Mouse (Mus musculus): ENCODE results near the gene Tmc5. TPM values are rescaled to one million over a fixed set of nuclear protein-coding genes. Genes with fewer than 3 reads are reported as not detected.

Gene Tmc5
- total RNA-seq, 2 experiments from 2014 or later: 0.89 to 1.2 TPM

DNA sequence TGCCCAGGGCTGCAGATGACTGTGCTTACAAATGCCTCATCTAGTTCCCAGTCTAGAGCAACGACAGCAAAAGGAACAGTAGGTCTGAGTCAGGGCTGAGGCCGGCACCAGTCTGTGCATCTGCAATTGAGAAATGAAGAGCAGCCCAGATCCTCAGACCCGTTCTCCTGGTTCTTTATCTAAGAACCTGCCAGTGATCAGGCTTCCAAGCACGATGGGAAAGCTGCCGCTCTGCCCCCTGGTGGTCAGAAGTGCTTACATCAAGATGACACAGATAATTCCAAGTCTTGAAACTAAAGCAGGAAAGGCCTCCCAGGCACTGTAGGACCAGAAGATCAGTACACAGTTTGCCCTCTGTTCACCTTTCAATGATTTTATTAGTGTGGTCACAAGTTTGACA is 91.1 kb downstream of the Tmc5 start:
- intact Hi-C loops (cut with DNase I): loop anchor here (5.0 kb wide), 1 partner anchor 381 kb away; no protein-coding TSS in a partner anchor
- DNase-seq: peak; percentile 67 to 84

DNA sequence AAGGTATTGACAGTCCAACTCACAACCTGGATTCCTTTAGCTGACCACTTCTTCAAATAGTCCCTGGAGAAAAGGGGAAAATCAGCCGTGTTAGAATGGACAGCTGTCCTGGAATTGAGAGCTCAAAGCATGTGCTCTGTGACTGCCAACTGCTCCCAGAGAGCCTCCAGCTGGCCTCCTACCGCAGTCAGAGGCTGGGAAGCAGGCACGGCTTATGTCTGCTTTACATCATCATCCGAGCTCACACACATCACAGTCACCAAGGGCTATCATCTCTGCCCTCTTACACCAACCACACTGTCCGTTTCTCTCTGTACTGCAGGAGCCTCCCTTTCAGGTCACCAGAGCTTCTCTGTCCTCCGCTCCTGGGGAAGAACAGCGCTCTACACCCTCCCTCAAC is 92.0 kb downstream of the Tmc5 start:
- DNase-seq: no peak
- intact Hi-C loops (cut with DNase I): loop anchor here (1.0 to 5.0 kb wide), 3 partner anchors 94 to 382 kb away; partner anchors contain the start of gene Syt17

DNA sequence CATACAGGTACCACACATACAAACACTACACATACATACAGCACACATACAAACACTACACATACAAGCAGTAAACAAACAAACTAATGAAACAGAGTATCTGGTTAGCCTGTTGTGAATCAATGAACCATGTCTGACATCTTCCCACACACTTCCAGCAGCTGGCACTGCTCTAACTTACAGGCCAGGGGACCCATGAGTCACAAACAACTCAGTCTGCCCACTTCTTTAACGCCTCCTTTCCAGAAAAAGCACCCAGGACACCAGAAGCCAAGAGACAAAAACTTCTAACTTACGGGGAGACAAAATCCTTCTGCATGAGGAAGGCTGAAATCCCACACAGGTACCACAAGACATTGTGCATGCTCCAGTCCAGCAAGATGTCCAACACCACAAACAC is 94.2 kb downstream of the Tmc5 start:
- no peak for DNase-seq
- intact Hi-C loops (cut with DNase I): no loop called here

DNA sequence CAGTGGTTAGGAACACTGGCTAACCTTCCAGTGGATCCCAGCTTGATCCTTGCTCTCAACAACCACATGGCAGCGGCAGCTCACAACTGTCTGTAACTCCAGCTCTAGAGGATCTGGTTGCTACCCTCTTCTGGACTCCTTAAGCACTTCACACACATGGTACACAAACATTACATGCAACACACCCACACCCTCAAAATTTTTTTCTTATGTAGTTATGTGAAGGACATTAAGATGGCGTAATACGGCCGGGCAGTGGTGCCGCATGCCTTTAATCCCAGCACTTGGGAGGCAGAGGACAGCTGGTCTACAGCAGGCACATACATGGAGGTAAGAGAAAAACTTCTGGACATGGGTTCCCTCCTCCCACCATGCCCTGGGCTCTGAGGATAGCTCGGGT is 99.0 kb downstream of the Tmc5 start:
- intact Hi-C loops (cut with DNase I): no loop called here

DNA sequence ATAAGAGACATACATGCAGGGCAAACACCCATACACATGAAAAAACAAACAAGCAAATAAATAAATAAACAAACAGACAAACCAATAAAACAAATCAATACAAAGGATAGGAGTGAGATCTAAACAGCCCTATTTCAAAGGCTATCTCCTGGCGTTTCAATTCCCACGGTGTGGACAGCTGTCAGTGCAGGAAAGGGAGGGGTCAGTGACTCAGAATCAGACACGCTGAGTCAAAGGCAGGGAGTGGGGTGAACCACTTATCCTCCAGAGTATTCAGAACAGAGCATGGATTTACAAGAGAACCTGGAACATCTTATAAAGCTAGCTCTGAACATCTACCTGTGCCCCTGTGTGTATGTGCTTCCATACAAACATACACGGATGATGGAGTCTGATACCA is 100.1 kb downstream of the Tmc5 start:
- DNase-seq: no peak
- intact Hi-C loops (cut with DNase I): no loop called here

More for the DNA sequence above, 99.0 kb downstream of the Tmc5 start:
- DNase-seq: no peak

DNA sequence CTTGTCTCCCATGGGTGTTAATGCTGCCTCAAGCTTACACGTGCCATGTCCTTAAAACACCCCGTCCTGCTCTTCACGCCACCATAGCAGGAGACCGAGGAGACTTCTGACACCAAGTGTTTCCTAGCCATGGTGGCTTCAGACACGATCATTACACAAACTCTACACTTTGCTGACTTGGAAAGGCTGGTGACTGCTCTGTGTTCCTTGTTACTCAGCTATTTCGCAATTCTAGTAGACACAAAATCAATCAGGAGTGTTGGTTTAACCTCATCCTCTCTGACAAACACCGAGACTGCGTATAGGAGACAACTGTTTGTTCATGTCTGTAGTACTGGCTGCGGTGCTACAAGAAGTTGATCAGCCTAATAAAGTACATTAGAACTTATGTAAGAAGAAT is 101.8 kb downstream of the Tmc5 start:
- intact Hi-C loops (cut with DNase I): no loop called here
- DNase-seq: no peak

DNA sequence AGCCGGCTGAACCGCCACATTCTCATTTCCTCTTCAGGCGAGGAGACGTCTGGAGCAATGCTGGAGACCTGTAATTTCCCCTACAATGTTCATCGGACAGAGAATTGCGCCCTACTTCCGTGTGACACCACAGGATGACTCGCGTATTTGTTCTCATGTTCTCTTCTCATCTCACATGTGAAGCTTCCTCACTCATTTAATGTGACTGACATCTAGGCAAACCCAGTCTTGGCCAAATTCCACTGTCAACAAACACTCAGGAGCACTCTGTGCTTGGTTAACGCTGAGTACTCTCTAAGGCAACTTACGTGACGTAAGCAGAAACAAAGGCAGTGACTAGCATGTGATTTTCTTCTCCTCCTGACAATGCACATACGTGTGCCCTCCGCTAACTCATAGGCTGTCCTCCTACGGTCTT is 106.1 kb downstream of the Tmc5 start:
- intact Hi-C loops (cut with DNase I): no loop called here
- no peak for DNase-seq

DNA sequence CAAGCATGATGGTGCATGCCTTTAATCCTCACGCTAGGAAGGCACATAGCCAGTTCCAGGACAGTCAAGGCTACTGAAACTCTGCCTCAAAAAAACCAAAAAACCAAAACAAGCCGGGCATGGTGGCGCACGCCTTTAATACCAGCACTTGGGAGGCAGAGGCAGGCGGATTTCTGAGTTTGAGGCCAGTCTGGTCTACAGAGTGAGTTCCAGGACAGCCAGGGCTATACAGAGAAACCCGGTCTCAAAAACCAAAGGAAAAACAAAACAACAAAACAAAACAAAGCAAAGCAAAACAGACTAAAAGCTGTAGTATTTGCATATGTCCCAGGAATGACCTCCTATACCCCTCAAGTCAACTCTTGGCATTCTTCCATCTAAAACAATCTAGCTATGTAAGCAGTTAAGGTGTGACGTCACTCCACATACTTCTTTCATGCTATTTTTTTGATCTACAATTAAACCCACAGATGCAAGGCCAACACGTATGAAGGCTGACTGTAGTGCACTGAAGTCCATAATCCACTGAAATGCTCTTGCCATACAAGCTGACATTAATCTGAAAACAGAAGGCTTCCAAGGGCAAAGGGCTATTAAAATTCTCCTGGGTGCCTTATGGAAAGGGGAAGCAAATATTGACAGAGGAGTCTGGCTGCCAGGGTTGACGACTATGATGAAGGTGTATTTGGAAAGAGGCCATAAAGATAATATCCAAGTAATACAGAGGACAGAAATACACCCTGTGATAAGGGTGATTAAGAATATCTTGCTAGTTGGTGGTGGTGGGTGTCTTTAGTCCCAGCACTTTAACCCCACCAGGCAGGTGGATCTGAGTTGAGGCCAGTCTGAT is 107.1 kb downstream of the Tmc5 start:
- no peak for DNase-seq
- intact Hi-C loops (cut with DNase I): no loop called here

DNA sequence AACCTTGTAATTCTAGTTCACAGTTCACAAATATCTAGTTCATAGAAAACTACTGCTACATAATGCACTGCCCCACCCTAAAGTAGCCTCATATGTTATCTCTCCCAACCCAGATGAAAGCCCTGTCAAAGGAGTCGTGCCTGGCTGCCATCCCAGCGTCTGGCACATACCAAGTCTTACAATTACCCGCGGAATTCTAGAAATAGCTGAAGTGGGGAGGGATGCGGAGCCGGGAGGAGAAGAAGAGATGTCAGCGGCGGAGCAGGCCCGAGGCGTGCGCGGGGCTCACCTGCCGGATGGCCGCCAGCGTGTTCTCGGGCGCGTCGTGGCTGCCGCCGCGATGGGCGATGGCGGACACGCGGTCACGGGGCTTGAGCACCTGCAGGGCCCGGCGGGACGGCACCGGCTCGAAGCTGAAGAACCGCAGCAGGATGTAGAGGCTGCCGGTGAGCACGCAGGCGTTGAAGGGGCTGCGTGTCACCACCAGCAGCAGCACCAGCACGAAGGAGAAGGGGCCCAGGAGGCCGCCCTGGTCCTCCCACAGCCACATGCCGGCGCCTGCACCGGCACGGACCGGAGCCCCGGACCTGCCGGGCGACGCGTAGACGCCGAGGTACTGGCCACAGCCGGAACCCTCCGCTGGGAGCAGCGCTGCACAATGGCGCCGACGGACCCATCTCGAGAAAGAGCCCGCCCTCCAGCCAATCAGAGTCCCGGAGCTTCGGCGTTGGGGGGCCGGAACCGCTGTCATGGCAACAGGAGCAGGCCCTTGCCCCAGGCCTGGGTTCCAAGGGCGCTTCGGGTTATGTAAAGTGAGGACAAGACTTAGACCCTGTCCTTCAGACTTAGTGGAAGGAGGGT is 108.2 kb downstream of the Tmc5 start, which contains the start of gene Gde1:
TSS of gene Gde1 (minus strand) at position 678 of the 861 bp plus-strand sequence.
- intact Hi-C loops (cut with DNase I): no loop called here
- peak; percentile 92 to 93 for DNase-seq

DNA sequence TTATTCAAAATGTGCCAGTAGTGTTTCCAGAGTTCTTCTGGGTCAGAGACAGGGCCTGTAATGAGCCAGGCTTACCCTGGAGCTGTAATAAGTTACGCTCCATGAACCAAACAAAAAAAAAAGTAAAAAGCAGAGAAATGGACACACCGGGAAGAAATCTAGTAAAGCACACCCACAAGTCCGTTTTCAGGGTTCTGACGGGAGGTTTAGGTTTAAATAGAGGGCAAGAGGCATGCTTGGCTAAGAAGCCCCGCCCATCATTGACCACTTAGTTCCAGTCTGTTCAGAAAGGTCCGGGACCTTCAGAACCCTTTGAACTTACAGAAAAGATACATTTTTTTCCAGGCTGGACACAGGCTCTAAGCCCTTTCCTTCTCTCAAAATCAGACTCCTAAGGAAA is 109.0 kb downstream of the Tmc5 start:
- intact Hi-C loops (cut with DNase I): no loop called here
- no peak for DNase-seq

DNA sequence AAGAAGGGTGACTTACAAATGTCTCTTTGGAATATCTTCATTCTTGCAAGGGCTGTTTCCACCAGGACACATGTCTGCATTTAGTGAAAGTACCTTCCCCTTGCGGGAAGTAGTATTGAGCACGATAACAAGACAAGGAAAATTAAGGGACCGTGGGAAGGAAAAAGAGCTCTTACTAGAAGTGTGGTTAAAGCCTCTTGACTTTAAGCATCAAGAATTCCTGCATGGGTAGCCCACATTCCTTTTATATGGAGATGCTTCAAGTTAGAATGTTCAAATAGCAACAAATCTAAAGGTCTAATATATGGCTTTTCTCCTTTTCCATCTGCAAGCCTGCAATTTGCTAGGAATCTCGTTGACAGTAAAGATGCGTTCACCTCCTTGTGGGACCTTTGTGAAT is 109.4 kb downstream of the Tmc5 start:
- intact Hi-C loops (cut with DNase I): no loop called here
- DNase-seq: no peak

DNA sequence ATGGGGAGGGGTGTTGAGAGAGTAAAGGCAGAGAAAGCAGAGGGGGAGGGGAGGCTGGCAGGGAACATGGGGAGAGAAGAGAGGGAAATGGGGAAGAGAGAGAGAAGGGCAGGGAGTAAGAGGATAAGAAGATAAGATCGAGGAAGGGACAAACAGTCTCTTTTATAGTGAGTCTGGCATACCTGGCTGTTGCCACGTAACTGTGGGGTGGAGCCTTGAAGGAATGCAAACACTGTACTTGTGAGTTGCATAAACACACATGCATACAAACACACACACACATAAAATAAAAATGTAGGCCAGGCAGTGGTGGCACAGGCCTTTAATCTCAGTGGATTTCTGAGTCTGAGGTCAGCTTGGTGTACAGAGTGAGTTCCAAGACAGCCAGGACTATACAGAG is 110.1 kb downstream of the Tmc5 start:
- no peak for DNase-seq
- intact Hi-C loops (cut with DNase I): no loop called here

DNA sequence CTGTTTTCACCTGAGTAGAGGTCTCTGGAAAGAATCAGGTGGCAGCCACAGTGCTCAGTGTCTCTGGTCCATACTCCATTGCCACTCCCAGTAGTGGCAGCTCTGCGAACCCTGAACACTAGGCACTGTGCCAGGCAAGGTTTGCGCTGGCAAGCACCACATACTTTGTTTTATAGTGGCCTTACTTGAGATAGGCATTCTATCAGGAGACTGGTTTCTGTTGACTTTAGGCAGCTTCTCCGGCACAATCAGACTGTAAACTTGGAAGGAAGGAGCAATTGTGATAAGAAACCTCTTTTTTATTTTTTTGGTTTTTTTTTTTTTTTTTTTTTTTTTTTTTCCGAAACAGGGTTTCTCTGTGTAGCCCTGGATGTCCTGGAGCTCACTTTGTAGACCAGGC is 110.9 kb downstream of the Tmc5 start:
- intact Hi-C loops (cut with DNase I): no loop called here
- DNase-seq: no peak

DNA sequence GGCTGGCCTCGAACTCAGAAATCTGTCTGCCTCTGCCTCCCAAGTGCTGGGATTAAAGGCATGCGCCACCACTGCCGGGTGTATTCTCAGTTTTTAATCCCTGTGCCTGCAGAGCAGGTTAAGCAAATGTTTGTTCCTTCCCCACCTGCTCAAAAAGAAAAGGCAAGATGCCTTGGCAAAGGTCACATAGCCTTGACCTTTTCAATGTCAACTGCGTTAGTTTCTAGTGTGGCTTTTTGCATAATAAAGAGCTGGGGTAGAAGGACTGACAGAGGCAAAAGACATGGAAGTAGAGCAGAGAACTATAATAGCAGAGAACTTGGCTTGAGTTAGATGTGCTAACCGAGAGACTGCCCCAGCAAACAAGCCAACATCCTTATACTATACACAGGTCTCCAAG is 113.7 kb downstream of the Tmc5 start:
- no peak for DNase-seq
- intact Hi-C loops (cut with DNase I): no loop called here

DNA sequence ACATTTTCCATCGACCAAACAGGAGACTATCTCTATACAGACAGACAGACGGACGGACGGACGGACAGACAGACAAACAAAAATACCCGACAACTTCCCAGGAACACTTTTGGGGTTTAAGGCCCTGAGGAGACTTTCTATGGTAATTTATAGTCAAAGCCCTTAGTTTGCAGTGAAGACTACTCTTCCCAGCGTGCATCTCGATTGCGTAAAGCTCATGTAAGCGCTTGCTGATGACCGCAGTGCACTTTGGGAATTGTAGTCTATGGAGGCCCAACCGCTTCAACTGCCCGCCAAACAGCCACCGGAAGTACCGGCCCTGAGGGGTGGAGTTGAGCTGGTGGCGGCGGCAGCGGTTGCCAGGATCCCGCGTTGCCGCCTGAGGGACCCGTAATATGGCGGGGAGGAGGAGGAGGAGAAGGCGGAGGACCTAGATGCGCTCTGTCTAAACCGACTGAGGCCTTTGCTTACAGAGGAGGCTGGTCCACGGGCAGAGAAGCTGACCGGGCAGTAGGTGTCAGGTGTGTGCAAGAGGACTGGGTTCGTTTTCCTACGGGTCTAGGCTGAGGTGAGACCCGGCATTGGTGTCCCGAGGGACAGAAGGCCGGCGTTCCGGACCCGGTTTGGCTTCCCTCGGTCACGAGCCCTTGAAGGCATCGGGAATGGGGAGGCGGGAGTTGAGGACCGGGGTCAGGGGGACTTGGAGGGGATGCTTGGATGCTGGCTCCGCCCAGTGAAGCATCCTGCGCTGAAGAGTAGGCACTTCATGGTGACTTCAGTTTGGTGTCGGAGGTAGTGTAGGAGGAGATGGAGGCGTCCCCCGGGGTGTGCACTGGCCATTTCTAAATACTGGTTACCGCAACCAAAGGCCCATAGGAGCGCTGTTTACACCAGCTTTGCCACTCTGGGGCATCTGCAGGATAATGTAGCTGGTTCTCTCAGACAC is 115.4 kb downstream of the Tmc5 start, which contains the start of gene Ccp110:
TSS of gene Ccp110 (plus strand) at position 325 of the 946 bp plus-strand sequence.
- intact Hi-C loops (cut with DNase I): no loop called here
- DNase-seq: peak; percentile 96 to 97

DNA sequence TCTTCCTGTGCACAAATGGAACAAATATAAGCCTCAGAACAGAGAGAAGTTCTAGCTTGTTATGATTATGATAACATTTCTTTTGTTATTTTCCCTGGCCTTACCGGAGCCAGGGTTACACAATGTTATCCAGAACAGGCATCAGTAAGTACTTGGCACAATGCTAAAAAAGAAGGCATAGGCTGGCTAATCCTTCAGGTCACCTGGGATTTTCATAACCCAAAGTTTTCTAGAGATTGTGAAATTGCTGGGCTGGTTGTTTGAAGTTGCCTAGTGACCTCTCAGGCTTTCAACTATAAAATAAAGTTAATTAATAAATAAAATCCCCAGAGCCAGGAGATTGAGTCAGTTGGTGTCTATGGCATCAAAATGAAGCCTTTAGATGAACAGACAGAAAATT is 117.8 kb downstream of the Tmc5 start:
- no peak for DNase-seq
- intact Hi-C loops (cut with DNase I): no loop called here

DNA sequence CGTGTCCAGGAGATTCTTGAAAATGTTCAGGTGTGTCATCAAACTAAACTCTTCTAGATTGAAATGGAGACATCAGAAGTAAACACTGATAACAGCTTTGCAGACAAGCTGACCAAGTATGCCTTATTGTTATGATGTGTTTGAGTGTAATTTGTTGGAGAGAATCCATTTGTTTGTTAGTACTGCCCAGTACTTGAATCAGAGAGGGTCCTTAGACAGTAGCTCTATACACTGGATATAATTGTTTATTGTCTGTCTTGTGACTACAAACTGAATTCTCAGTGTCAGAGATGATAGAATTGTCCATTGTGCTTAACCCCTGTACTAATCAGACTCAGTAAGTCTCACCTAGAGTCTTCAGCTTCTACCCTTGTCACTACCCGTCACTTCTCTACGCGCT is 121.0 kb downstream of the Tmc5 start:
- intact Hi-C loops (cut with DNase I): no loop called here
- no peak for DNase-seq

DNA sequence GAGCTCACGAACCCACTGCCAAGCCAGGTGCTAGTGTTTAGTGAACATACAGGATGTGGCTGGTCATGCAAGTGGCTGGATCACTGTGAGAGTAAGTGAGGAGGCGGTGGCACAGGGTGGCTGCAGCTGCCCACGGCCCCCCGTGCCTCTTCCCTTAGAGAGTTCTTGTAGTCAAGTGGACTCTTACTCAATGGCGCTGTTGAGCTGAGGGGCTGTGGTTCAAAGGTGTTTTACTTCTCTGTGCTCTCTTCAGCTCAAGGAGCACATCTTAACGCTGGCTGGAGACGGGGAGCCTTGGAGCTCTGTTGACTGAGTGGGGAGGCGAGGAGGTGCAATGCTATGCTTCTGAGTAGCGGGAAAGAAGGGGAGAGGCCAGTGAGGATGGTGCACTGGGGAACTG is 126.8 kb downstream of the Tmc5 start:
- intact Hi-C loops (cut with DNase I): no loop called here
- DNase-seq: no peak

Data from heart, postnatal 10 days (tissue).